Mouse (Mus musculus): ENCODE measurements at regions not wholly inside any gene's neighbourhood (a gene's known extent, or its start where the extent isn't known, plus 50 kb on each side); places are given as distances from the start of the nearest gene placed in this dataset.
A peak's percentile ranks its signal among the peaks of the same experiment; 100 is the strongest.

GRCm38 (mm10) chr10:19277103-19277827 is 79.1 kb upstream of the Olig3 start:
- TF ChIP-seq POLR2A (IDR thresholded peaks at IDR 0.05; ENCODE audit: low read depth, low read length), result no peak
- TF ChIP-seq CTCF (IDR thresholded peaks at IDR 0.05; ENCODE audit: extremely low read depth, insufficient read depth, insufficient read length, insufficient replicate concordance), result no peak
- 91% methylated on average over 9 of the region's 9 CpGs for WGBS
- Histone ChIP-seq H3K36me3 (ENCODE audit: control insufficient read depth, insufficient read depth, low read length) (no peaks in the 10 kb centered on the region), H3K27me3 (ENCODE audit: control insufficient read depth, insufficient read depth, low read length) (no peaks in the 10 kb centered on the region), H3K27ac (ENCODE audit: insufficient read depth, low read length) (no peak overlapping the region), H3K4me1 (ENCODE audit: control insufficient read depth, insufficient read depth, insufficient read length) (no peaks in the 10 kb centered on the region), H3K4me3 (ENCODE audit: extremely low read depth, insufficient read depth, insufficient read length) (no peak overlapping the region)
- no peak for DNase-seq (ENCODE audit: low read depth in 1 of 2, low spot score in 2 of 2)

- 82% methylated on average over 4 of the region's 4 CpGs for WGBS
Measured at GRCm38 (mm10) chr10:19274985-19275384, 81.3 kb upstream of the Olig3 start.

GRCm38 (mm10) chr10:19269418-19269817 is 86.9 kb upstream of the Olig3 start:
- H3K4me1 ChIP-seq (ENCODE audit: control insufficient read depth, insufficient read depth, insufficient read length), result no peaks in the 10 kb centered on the region; the same call in 1 of the 2 replicates
- WGBS, result 73% methylated on average over 1 of the region's 1 CpGs
- no peak for DNase-seq (ENCODE audit: low read depth in 1 of 2, low spot score in 2 of 2)
- H3K36me3 ChIP-seq (ENCODE audit: control insufficient read depth, insufficient read depth, low read length), result no peaks in the 10 kb centered on the region
- TF ChIP-seq CTCF (IDR thresholded peaks at IDR 0.05; ENCODE audit: extremely low read depth, insufficient read depth, insufficient read length, insufficient replicate concordance) (no peak), POLR2A (IDR thresholded peaks at IDR 0.05; ENCODE audit: low read depth, low read length) (no peak)
- H3K27me3 ChIP-seq (ENCODE audit: control insufficient read depth, insufficient read depth, low read length), result no peaks in the 10 kb centered on the region
- no peak overlapping the region for H3K4me3 ChIP-seq (ENCODE audit: extremely low read depth, insufficient read depth, insufficient read length)
- no peak overlapping the region for H3K27ac ChIP-seq (ENCODE audit: insufficient read depth, low read length)

More at GRCm38 (mm10) chr10:19274985-19275384, 81.3 kb upstream of the Olig3 start:
- no peak for TF ChIP-seq POLR2A (IDR thresholded peaks at IDR 0.05; ENCODE audit: low read depth, low read length)
- TF ChIP-seq CTCF (IDR thresholded peaks at IDR 0.05; ENCODE audit: extremely low read depth, insufficient read depth, insufficient read length, insufficient replicate concordance), result no peak
- no peak overlapping the region for H3K27ac ChIP-seq (ENCODE audit: insufficient read depth, low read length)
- no peaks in the 10 kb centered on the region for H3K4me1 ChIP-seq (ENCODE audit: control insufficient read depth, insufficient read depth, insufficient read length)
- no peak for DNase-seq (ENCODE audit: low read depth in 1 of 2, low spot score in 2 of 2)
- no peak overlapping the region for H3K4me3 ChIP-seq (ENCODE audit: extremely low read depth, insufficient read depth, insufficient read length)
- no peaks in the 10 kb centered on the region for H3K27me3 ChIP-seq (ENCODE audit: control insufficient read depth, insufficient read depth, low read length)
- no peaks in the 10 kb centered on the region for H3K36me3 ChIP-seq (ENCODE audit: control insufficient read depth, insufficient read depth, low read length)

GRCm38 (mm10) chr10:19268051-19268450 is 88.3 kb upstream of the Olig3 start:
- Histone ChIP-seq H3K4me3 (ENCODE audit: extremely low read depth, insufficient read depth, insufficient read length) (no peak overlapping the region), H3K27ac (ENCODE audit: insufficient read depth, low read length) (no peak overlapping the region), H3K27me3 (ENCODE audit: control insufficient read depth, insufficient read depth, low read length) (no peaks in the 10 kb centered on the region), H3K36me3 (ENCODE audit: control insufficient read depth, insufficient read depth, low read length) (no peaks in the 10 kb centered on the region), H3K4me1 (ENCODE audit: control insufficient read depth, insufficient read depth, insufficient read length) (no peaks in the 10 kb centered on the region; the same call in 1 of the 2 replicates)
- no peak for DNase-seq (ENCODE audit: low read depth in 1 of 2, low spot score in 2 of 2)
- no peak for TF ChIP-seq CTCF (IDR thresholded peaks at IDR 0.05; ENCODE audit: extremely low read depth, insufficient read depth, insufficient read length, insufficient replicate concordance)
- TF ChIP-seq POLR2A (IDR thresholded peaks at IDR 0.05; ENCODE audit: low read depth, low read length), result no peak
- 22% methylated on average over 4 of the region's 4 CpGs for WGBS

- DNase-seq (ENCODE audit: low read depth in 1 of 2, low spot score in 2 of 2), result peak; percentile 8 to 40
- WGBS, result 35% methylated on average over 8 of the region's 8 CpGs
- Histone ChIP-seq H3K4me3 (ENCODE audit: extremely low read depth, insufficient read depth, insufficient read length) (no peak overlapping the region), H3K27me3 (ENCODE audit: control insufficient read depth, insufficient read depth, low read length) (no peaks in the 10 kb centered on the region), H3K27ac (ENCODE audit: insufficient read depth, low read length) (no peak overlapping the region), H3K36me3 (ENCODE audit: control insufficient read depth, insufficient read depth, low read length) (no peaks in the 10 kb centered on the region), H3K4me1 (ENCODE audit: control insufficient read depth, insufficient read depth, insufficient read length) (no peaks in the 10 kb centered on the region)
- TF ChIP-seq CTCF (IDR thresholded peaks at IDR 0.05; ENCODE audit: extremely low read depth, insufficient read depth, insufficient read length, insufficient replicate concordance) (peak; percentile 45; the same call in 1 of the 2 replicates), POLR2A (IDR thresholded peaks at IDR 0.05; ENCODE audit: low read depth, low read length) (no peak)
Measured at GRCm38 (mm10) chr10:19240102-19240759, 116.1 kb upstream of the Olig3 start.

- no peak for DNase-seq (ENCODE audit: low read depth in 1 of 2, low spot score in 2 of 2)
- no peak for TF ChIP-seq POLR2A (IDR thresholded peaks at IDR 0.05; ENCODE audit: low read depth, low read length)
- TF ChIP-seq CTCF (IDR thresholded peaks at IDR 0.05; ENCODE audit: extremely low read depth, insufficient read depth, insufficient read length, insufficient replicate concordance), result no peak
- Histone ChIP-seq H3K4me1 (ENCODE audit: control insufficient read depth, insufficient read depth, insufficient read length) (no peaks in the 10 kb centered on the region), H3K4me3 (ENCODE audit: extremely low read depth, insufficient read depth, insufficient read length) (no peak overlapping the region), H3K36me3 (ENCODE audit: control insufficient read depth, insufficient read depth, low read length) (no peaks in the 10 kb centered on the region), H3K27ac (ENCODE audit: insufficient read depth, low read length) (no peak overlapping the region), H3K27me3 (ENCODE audit: control insufficient read depth, insufficient read depth, low read length) (no peaks in the 10 kb centered on the region)
- WGBS, result 73% methylated on average over 5 of the region's 5 CpGs
Measured at GRCm38 (mm10) chr10:19216240-19216639, 140.1 kb upstream of the Olig3 start.

GRCm38 (mm10) chr10:19209751-19210150 is 146.6 kb upstream of the Olig3 start:
- WGBS, result 40% methylated on average over 2 of the region's 2 CpGs
- H3K36me3 ChIP-seq (ENCODE audit: control insufficient read depth, insufficient read depth, low read length), result no peaks in the 10 kb centered on the region
- H3K4me3 ChIP-seq (ENCODE audit: extremely low read depth, insufficient read depth, insufficient read length), result no peak overlapping the region
- peak overlapping the region; percentile 45; the same call in 1 of the 2 replicates for H3K27ac ChIP-seq (ENCODE audit: insufficient read depth, low read length)
- H3K27me3 ChIP-seq (ENCODE audit: control insufficient read depth, insufficient read depth, low read length), result no peaks in the 10 kb centered on the region
- no peak for DNase-seq (ENCODE audit: low read depth in 1 of 2, low spot score in 2 of 2)
- peaks cover 2% of the 10 kb centered on the region; the same call in 1 of the 2 replicates for H3K4me1 ChIP-seq (ENCODE audit: control insufficient read depth, insufficient read depth, insufficient read length)
- TF ChIP-seq POLR2A (IDR thresholded peaks at IDR 0.05; ENCODE audit: low read depth, low read length), result no peak
- TF ChIP-seq CTCF (IDR thresholded peaks at IDR 0.05; ENCODE audit: extremely low read depth, insufficient read depth, insufficient read length, insufficient replicate concordance), result no peak

All from spleen, adult 2 months (tissue).